Mouse (Mus musculus) spleen, postnatal 0 days (tissue): Measurements from ENCODE around the gene Ttc9. TPM values are rescaled to one million over a fixed set of nuclear protein-coding genes. Genes with fewer than 3 reads are reported as not detected.

ENCODE experiments used
- polyA plus RNA-seq: library from polyadenylated mRNA; unstranded; fragments of >200 nt; fragmentation: Nextera tagmentation; extraction: Ambion mirVana; gene quantifications from 2 replicates; pipeline ENCODE4 v1.2.1, GENCODE M21; 2015

Gene Ttc9
- 0.17 and 0.42 TPM in 2 replicates for polyA plus RNA-seq

GRCm38 (mm10) chr12:81630915-81631660, at the start of gene Ttc9:
Gene Ttc9 (plus strand): TSS chr12:81631249.

GRCm38 (mm10) chr12:81594902-81595671, 36.0 kb upstream of the Ttc9 start, which contains the start of gene Med6:
Gene Med6 (minus strand): TSS chr12:81595008.

Other genes starting within 250 kb of the Ttc9 start
- 0.22 and 0.26 TPM in 2 replicates for gene Adam4, start 209.3 kb upstream of the Ttc9 start, polyA plus RNA-seq
- gene Cox16, start 146.1 kb upstream of the Ttc9 start, polyA plus RNA-seq = 116 and 131 TPM in 2 replicates
- gene Gm20498, start 98.3 kb upstream of the Ttc9 start, polyA plus RNA-seq = 10.8 and 12.6 TPM in 2 replicates
- 21.0 and 21.7 TPM in 2 replicates for gene Synj2bp, start 98.3 kb upstream of the Ttc9 start, polyA plus RNA-seq
- 0.06 TPM in 1 of 2 replicates, not detected in the other for gene Adam21, start 62.8 kb upstream of the Ttc9 start, polyA plus RNA-seq
- 30.2 and 41.2 TPM in 2 replicates for gene Med6, start 36.2 kb upstream of the Ttc9 start, polyA plus RNA-seq
- 0.77 and 1.1 TPM in 2 replicates for gene Map3k9, start 149.9 kb downstream of the Ttc9 start, polyA plus RNA-seq
- 4.6 and 6.8 TPM in 2 replicates for gene Pcnx, start 228.8 kb downstream of the Ttc9 start, polyA plus RNA-seq